Mouse (Mus musculus): ENCODE data around the gene Odf3l1. TPM values are rescaled to one million over a fixed set of nuclear protein-coding genes. Genes with fewer than 3 reads are reported as not detected.

Odf3l1 gene
- polyA plus RNA-seq, 1 experiment = 0.22 TPM

Other genes starting within 250 kb of the Odf3l1 start
- gene Lingo1, start 68.2 kb downstream of the Odf3l1 start, polyA plus RNA-seq (2012; rRNA removed) = 299 and 328 TPM in 2 replicates
- gene Cspg4, start 354 bp upstream of the Odf3l1 start, polyA plus RNA-seq (2012; rRNA removed) = 10.9 and 12.0 TPM in 2 replicates
- gene Snx33, start 63.7 kb upstream of the Odf3l1 start, polyA plus RNA-seq (2012; rRNA removed) = 4.9 and 5.3 TPM in 2 replicates
- gene Imp3, start 72.8 kb upstream of the Odf3l1 start, polyA plus RNA-seq (2012; rRNA removed) = 83.7 and 94.4 TPM in 2 replicates
- 16.1 and 16.2 TPM in 2 replicates for gene Snupn, start 86.2 kb upstream of the Odf3l1 start, polyA plus RNA-seq (2012; rRNA removed)
- gene Ptpn9, start 130.2 kb upstream of the Odf3l1 start, polyA plus RNA-seq (2012; rRNA removed) = 25.1 TPM in 2 replicates
- gene Sin3a, start 207.4 kb upstream of the Odf3l1 start, polyA plus RNA-seq (2012; rRNA removed) = 27.4 and 29.9 TPM in 2 replicates

Measured in frontal cortex, adult 2 months (tissue).